Mouse (Mus musculus): ENCODE results near the gene Mlana. TPM values are rescaled to one million over a fixed set of nuclear protein-coding genes. Genes with fewer than 3 reads are reported as not detected.

The Mlana gene
- polyA plus RNA-seq, 1 experiment from 2014 or later = not detected

DNA sequence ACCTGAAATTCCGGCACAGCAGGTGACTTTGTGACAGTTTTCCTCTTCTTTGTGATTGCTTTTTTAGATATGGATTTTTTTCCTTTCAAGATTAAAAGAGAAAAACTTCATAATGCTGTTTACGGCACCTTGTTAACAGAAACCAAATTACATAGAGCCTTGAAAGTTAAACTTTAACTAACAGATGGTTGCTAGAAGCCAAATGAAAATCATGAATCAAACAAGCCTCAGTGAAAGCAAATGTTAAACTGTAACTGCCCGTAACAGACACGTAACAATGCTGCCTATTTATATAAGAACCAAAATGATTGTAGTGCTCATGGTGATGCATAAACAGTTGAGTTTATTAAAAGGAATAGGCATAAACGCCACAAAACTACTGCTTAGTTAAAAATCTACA lies 45.9 kb downstream of the Mlana start:
- Histone ChIP-seq H3K4me2 (ENCODE audit: low read length) (no peak overlapping the region), H3K27ac (replicated peaks; ENCODE audit: low read depth, low read length) (no peak overlapping the region), H3K36me3 (ENCODE audit: control insufficient read depth, insufficient read depth, low read length) (no peaks in the 10 kb centered on the region), H3K4me1 (ENCODE audit: control insufficient read depth, insufficient read depth, low read length) (no peaks in the 10 kb centered on the region), H3K9me3 (ENCODE audit: control insufficient read depth, low read length) (no peaks in the 10 kb centered on the region), H3K9ac (replicated peaks; ENCODE audit: low read length) (no peak overlapping the region), H3K4me3 (replicated peaks; ENCODE audit: low read depth, low read length) (no peak overlapping the region), H3K27me3 (ENCODE audit: control insufficient read depth, insufficient read depth, low read length) (no peaks in the 10 kb centered on the region)
- ATAC-seq (ENCODE audit: low FRiP score, low TSS enrichment) (no peak), DNase-seq (no peak)
- 90% methylated on average over 5 of the region's 5 CpGs for WGBS

GRCm38 (mm10) chr19:29750994-29751393 lies 53.4 kb downstream of the Mlana start:
- Histone ChIP-seq H3K4me2 (ENCODE audit: low read length) (no peak overlapping the region), H3K9ac (replicated peaks; ENCODE audit: low read length) (no peak overlapping the region), H3K4me3 (replicated peaks; ENCODE audit: low read depth, low read length) (no peak overlapping the region), H3K9me3 (ENCODE audit: control insufficient read depth, low read length) (no peaks in the 10 kb centered on the region), H3K27me3 (ENCODE audit: control insufficient read depth, insufficient read depth, low read length) (no peaks in the 10 kb centered on the region), H3K27ac (replicated peaks; ENCODE audit: low read depth, low read length) (no peak overlapping the region), H3K36me3 (ENCODE audit: control insufficient read depth, insufficient read depth, low read length) (no peaks in the 10 kb centered on the region), H3K4me1 (ENCODE audit: control insufficient read depth, insufficient read depth, low read length) (no peaks in the 10 kb centered on the region)
- no peak for ATAC-seq (ENCODE audit: low FRiP score, low TSS enrichment)
- no peak for DNase-seq
- WGBS = 92% methylated on average over 3 of the region's 3 CpGs

DNA sequence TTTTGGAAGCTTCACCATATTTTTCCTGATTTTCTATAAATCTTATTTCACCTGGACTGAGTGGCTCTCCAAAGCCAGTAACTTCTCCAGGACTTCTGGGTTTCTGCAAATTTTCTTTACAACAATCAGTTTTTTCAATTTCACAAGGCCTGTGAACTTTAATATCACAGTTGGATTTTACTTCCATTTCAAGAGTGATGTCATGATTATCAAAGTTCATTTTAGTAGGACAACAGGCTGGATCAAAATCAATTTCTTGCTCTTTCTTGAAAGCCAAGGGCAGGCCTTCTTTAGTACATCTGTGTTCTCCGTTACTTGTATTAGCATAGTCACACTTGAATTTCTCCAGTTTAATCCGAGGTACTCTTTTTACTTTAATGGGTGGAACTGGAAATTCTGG lies 56.3 kb downstream of the Mlana start:
- Histone ChIP-seq H3K9ac (replicated peaks; ENCODE audit: low read length) (no peak overlapping the region), H3K9me3 (ENCODE audit: control insufficient read depth, low read length) (no peaks in the 10 kb centered on the region), H3K27me3 (ENCODE audit: control insufficient read depth, insufficient read depth, low read length) (no peaks in the 10 kb centered on the region), H3K36me3 (ENCODE audit: control insufficient read depth, insufficient read depth, low read length) (no peaks in the 10 kb centered on the region), H3K4me3 (replicated peaks; ENCODE audit: low read depth, low read length) (no peak overlapping the region), H3K27ac (replicated peaks; ENCODE audit: low read depth, low read length) (no peak overlapping the region), H3K4me2 (ENCODE audit: low read length) (no peak overlapping the region), H3K4me1 (ENCODE audit: control insufficient read depth, insufficient read depth, low read length) (no peaks in the 10 kb centered on the region)
- 83% methylated on average over 2 of the region's 2 CpGs for WGBS
- DNase-seq (no peak), ATAC-seq (ENCODE audit: low FRiP score, low TSS enrichment) (no peak)

Other genes starting within 250 kb of the Mlana start
- gene Ric1, start 175.5 kb upstream of the Mlana start, polyA plus RNA-seq (2014; fragmentation: Nextera tagmentation; extraction: Ambion mirVana) = 17.7 and 18.6 TPM in 2 replicates
- 6.2 and 7.0 TPM in 2 replicates for gene Ermp1, start 49.4 kb upstream of the Mlana start, polyA plus RNA-seq (2014; fragmentation: Nextera tagmentation; extraction: Ambion mirVana)
- 12.2 and 13.6 TPM in 2 replicates for gene 9930021J03Rik, start 108.2 kb downstream of the Mlana start, polyA plus RNA-seq (2014; fragmentation: Nextera tagmentation; extraction: Ambion mirVana)
- gene Ranbp6, start 115.2 kb downstream of the Mlana start, polyA plus RNA-seq (2014; fragmentation: Nextera tagmentation; extraction: Ambion mirVana) = 42.1 and 66.7 TPM in 2 replicates
- 0.25 and 0.43 TPM in 2 replicates for gene Il33, start 227.3 kb downstream of the Mlana start, polyA plus RNA-seq (2014; fragmentation: Nextera tagmentation; extraction: Ambion mirVana)

Measured in midbrain, embryonic 14.5 days (tissue).